Mouse (Mus musculus): ENCODE measurements around the gene 1700030K09Rik. TPM values are rescaled to one million over a fixed set of nuclear protein-coding genes. Genes with fewer than 3 reads are reported as not detected.

1700030K09Rik gene
- polyA plus RNA-seq, 1 experiment from 2014 or later = 14.6 TPM

- ATAC-seq (ENCODE audit: low FRiP score, low TSS enrichment) = no peak
- peaks cover 23% of the 10 kb centered on the region for H3K36me3 ChIP-seq (ENCODE audit: control insufficient read depth, insufficient read depth, low read length)
Observed at GRCm38 (mm10) chr8:72495411-72496111, 51.9 kb downstream of the 1700030K09Rik start.

GRCm38 (mm10) chr8:72496217-72496616, 52.5 kb downstream of the 1700030K09Rik start:
- Histone ChIP-seq H3K36me3 (ENCODE audit: control insufficient read depth, insufficient read depth, low read length) (peaks cover 23% of the 10 kb centered on the region), H3K4me3 (ENCODE audit: low read length) (no peak overlapping the region), H3K9ac (ENCODE audit: low read depth, low read length) (no peak overlapping the region), H3K4me1 (ENCODE audit: control insufficient read depth, insufficient read depth, low read length) (peaks cover 11% of the 10 kb centered on the region), H3K4me2 (replicated peaks; ENCODE audit: low read depth, low read length) (no peak overlapping the region), H3K27me3 (ENCODE audit: control insufficient read depth, insufficient read depth, low read length) (no peaks in the 10 kb centered on the region), H3K9me3 (ENCODE audit: control insufficient read depth, low read length) (no peaks in the 10 kb centered on the region), H3K27ac (ENCODE audit: low read depth, low read length) (no peak overlapping the region)
- 91% methylated on average over 19 of the region's 19 CpGs for WGBS
- ATAC-seq (ENCODE audit: low FRiP score, low TSS enrichment) = no peak

More at GRCm38 (mm10) chr8:72495411-72496111, 51.9 kb downstream of the 1700030K09Rik start:
- Histone ChIP-seq H3K4me2 (replicated peaks; ENCODE audit: low read depth, low read length) (no peak overlapping the region), H3K27me3 (ENCODE audit: control insufficient read depth, insufficient read depth, low read length) (no peaks in the 10 kb centered on the region), H3K9me3 (ENCODE audit: control insufficient read depth, low read length) (no peaks in the 10 kb centered on the region), H3K27ac (ENCODE audit: low read depth, low read length) (no peak overlapping the region), H3K9ac (ENCODE audit: low read depth, low read length) (no peak overlapping the region), H3K4me1 (ENCODE audit: control insufficient read depth, insufficient read depth, low read length) (peaks cover 11% of the 10 kb centered on the region), H3K4me3 (ENCODE audit: low read length) (no peak overlapping the region)
- WGBS = 91% methylated on average over 23 of the region's 23 CpGs

GRCm38 (mm10) chr8:72497911-72498310, 54.2 kb downstream of the 1700030K09Rik start:
- ATAC-seq (ENCODE audit: low FRiP score, low TSS enrichment) = no peak
- Histone ChIP-seq H3K36me3 (ENCODE audit: control insufficient read depth, insufficient read depth, low read length) (peaks cover 29% of the 10 kb centered on the region), H3K27ac (ENCODE audit: low read depth, low read length) (no peak overlapping the region), H3K9ac (ENCODE audit: low read depth, low read length) (no peak overlapping the region), H3K9me3 (ENCODE audit: control insufficient read depth, low read length) (no peaks in the 10 kb centered on the region), H3K4me2 (replicated peaks; ENCODE audit: low read depth, low read length) (no peak overlapping the region), H3K4me1 (ENCODE audit: control insufficient read depth, insufficient read depth, low read length) (peaks cover 11% of the 10 kb centered on the region), H3K27me3 (ENCODE audit: control insufficient read depth, insufficient read depth, low read length) (no peaks in the 10 kb centered on the region), H3K4me3 (ENCODE audit: low read length) (no peak overlapping the region)
- 71% methylated on average over 1 of the region's 1 CpGs for WGBS

- 92% methylated on average over 4 of the region's 4 CpGs for WGBS
Observed at GRCm38 (mm10) chr8:72498527-72498926, 54.8 kb downstream of the 1700030K09Rik start.

GRCm38 (mm10) chr8:72499521-72500284, 56.0 kb downstream of the 1700030K09Rik start:
- WGBS = 90% methylated on average over 2 of the region's 2 CpGs
- no peak overlapping the region for H3K9ac ChIP-seq (ENCODE audit: low read depth, low read length)
- no peak overlapping the region for H3K4me3 ChIP-seq (ENCODE audit: low read length)
- no peak overlapping the region for H3K4me2 ChIP-seq (replicated peaks; ENCODE audit: low read depth, low read length)
- no peak overlapping the region for H3K27ac ChIP-seq (ENCODE audit: low read depth, low read length)
- no peak for ATAC-seq (ENCODE audit: low FRiP score, low TSS enrichment)
- H3K9me3 ChIP-seq (ENCODE audit: control insufficient read depth, low read length) = no peaks in the 10 kb centered on the region
- H3K27me3 ChIP-seq (ENCODE audit: control insufficient read depth, insufficient read depth, low read length) = no peaks in the 10 kb centered on the region
- H3K4me1 ChIP-seq (ENCODE audit: control insufficient read depth, insufficient read depth, low read length) = no peaks in the 10 kb centered on the region
- peaks cover 29% of the 10 kb centered on the region for H3K36me3 ChIP-seq (ENCODE audit: control insufficient read depth, insufficient read depth, low read length)

More at GRCm38 (mm10) chr8:72498527-72498926, 54.8 kb downstream of the 1700030K09Rik start:
- H3K4me3 ChIP-seq (ENCODE audit: low read length) = no peak overlapping the region
- no peaks in the 10 kb centered on the region for H3K9me3 ChIP-seq (ENCODE audit: control insufficient read depth, low read length)
- H3K4me2 ChIP-seq (replicated peaks; ENCODE audit: low read depth, low read length) = no peak overlapping the region
- H3K27ac ChIP-seq (ENCODE audit: low read depth, low read length) = no peak overlapping the region
- no peak overlapping the region for H3K9ac ChIP-seq (ENCODE audit: low read depth, low read length)
- H3K36me3 ChIP-seq (ENCODE audit: control insufficient read depth, insufficient read depth, low read length) = peaks cover 29% of the 10 kb centered on the region
- no peaks in the 10 kb centered on the region for H3K27me3 ChIP-seq (ENCODE audit: control insufficient read depth, insufficient read depth, low read length)
- H3K4me1 ChIP-seq (ENCODE audit: control insufficient read depth, insufficient read depth, low read length) = peaks cover 8% of the 10 kb centered on the region
- ATAC-seq (ENCODE audit: low FRiP score, low TSS enrichment) = no peak

- H3K27me3 ChIP-seq (ENCODE audit: control insufficient read depth, insufficient read depth, low read length) = no peaks in the 10 kb centered on the region
- no peak overlapping the region for H3K4me3 ChIP-seq (ENCODE audit: low read length)
- no peak for ATAC-seq (ENCODE audit: low FRiP score, low TSS enrichment)
- H3K36me3 ChIP-seq (ENCODE audit: control insufficient read depth, insufficient read depth, low read length) = peaks cover 22% of the 10 kb centered on the region
- no peak overlapping the region for H3K27ac ChIP-seq (ENCODE audit: low read depth, low read length)
- WGBS = 100% methylated on average over 1 of the region's 1 CpGs
- H3K4me1 ChIP-seq (ENCODE audit: control insufficient read depth, insufficient read depth, low read length) = no peaks in the 10 kb centered on the region
- H3K4me2 ChIP-seq (replicated peaks; ENCODE audit: low read depth, low read length) = no peak overlapping the region
- H3K9ac ChIP-seq (ENCODE audit: low read depth, low read length) = no peak overlapping the region
- no peaks in the 10 kb centered on the region for H3K9me3 ChIP-seq (ENCODE audit: control insufficient read depth, low read length)
Observed at GRCm38 (mm10) chr8:72500521-72500931, 56.8 kb downstream of the 1700030K09Rik start.

- no peak overlapping the region for H3K4me2 ChIP-seq (replicated peaks; ENCODE audit: low read depth, low read length)
- H3K27me3 ChIP-seq (ENCODE audit: control insufficient read depth, insufficient read depth, low read length) = no peaks in the 10 kb centered on the region
- H3K4me3 ChIP-seq (ENCODE audit: low read length) = no peak overlapping the region
- no peak overlapping the region for H3K9ac ChIP-seq (ENCODE audit: low read depth, low read length)
- no peak for ATAC-seq (ENCODE audit: low FRiP score, low TSS enrichment)
- H3K36me3 ChIP-seq (ENCODE audit: control insufficient read depth, insufficient read depth, low read length) = peaks cover 6% of the 10 kb centered on the region; the same call in 1 of the 2 replicates
- H3K9me3 ChIP-seq (ENCODE audit: control insufficient read depth, low read length) = no peaks in the 10 kb centered on the region
- no peak overlapping the region for H3K27ac ChIP-seq (ENCODE audit: low read depth, low read length)
- H3K4me1 ChIP-seq (ENCODE audit: control insufficient read depth, insufficient read depth, low read length) = no peaks in the 10 kb centered on the region
Observed at GRCm38 (mm10) chr8:72504137-72504536, 60.5 kb downstream of the 1700030K09Rik start.

- no peak overlapping the region for H3K4me3 ChIP-seq (ENCODE audit: low read length)
- ATAC-seq (ENCODE audit: low FRiP score, low TSS enrichment) = no peak
- H3K9ac ChIP-seq (ENCODE audit: low read depth, low read length) = no peak overlapping the region
- H3K9me3 ChIP-seq (ENCODE audit: control insufficient read depth, low read length) = no peaks in the 10 kb centered on the region
- no peaks in the 10 kb centered on the region for H3K27me3 ChIP-seq (ENCODE audit: control insufficient read depth, insufficient read depth, low read length)
- no peak overlapping the region for H3K27ac ChIP-seq (ENCODE audit: low read depth, low read length)
- no peak overlapping the region for H3K4me2 ChIP-seq (replicated peaks; ENCODE audit: low read depth, low read length)
- H3K4me1 ChIP-seq (ENCODE audit: control insufficient read depth, insufficient read depth, low read length) = no peaks in the 10 kb centered on the region
- peaks cover 6% of the 10 kb centered on the region; the same call in 1 of the 2 replicates for H3K36me3 ChIP-seq (ENCODE audit: control insufficient read depth, insufficient read depth, low read length)
Observed at GRCm38 (mm10) chr8:72504637-72505314, 61.1 kb downstream of the 1700030K09Rik start.
